Mouse (Mus musculus) layer of hippocampus, adult 11-12 months (tissue): ENCODE results near the gene Kdm2b.

Experiments
- DNase-seq: peaks from one replicate; pipeline ENCODE4 v3.0.0; 2022; ENCODE audit warnings: low spot score

Kdm2b gene

GRCm38 (mm10) chr5:122841126-122841525 is 148.5 kb downstream of the Kdm2b start:
- DNase-seq, result no peak

DNA sequence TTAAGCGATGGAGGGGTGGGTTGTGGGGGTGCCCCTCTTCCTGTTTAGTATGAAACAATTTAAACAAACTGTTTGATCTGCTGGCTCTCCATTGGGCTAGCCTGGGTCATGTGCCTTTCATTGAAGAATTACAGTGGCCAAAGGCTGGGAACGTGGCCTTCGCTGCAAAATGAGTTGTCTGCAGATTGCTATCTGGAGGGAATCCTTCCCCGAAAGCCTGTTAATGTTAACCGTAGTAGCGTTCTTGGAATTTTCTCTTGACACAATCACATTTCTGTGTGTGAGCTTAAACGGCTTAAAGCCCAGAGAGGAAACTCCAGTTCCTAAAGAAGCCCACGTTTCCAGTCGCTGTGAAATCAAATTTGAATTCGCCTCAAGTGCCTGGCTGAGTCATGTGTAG is 156.6 kb downstream of the Kdm2b start:
- no peak for DNase-seq

DNA sequence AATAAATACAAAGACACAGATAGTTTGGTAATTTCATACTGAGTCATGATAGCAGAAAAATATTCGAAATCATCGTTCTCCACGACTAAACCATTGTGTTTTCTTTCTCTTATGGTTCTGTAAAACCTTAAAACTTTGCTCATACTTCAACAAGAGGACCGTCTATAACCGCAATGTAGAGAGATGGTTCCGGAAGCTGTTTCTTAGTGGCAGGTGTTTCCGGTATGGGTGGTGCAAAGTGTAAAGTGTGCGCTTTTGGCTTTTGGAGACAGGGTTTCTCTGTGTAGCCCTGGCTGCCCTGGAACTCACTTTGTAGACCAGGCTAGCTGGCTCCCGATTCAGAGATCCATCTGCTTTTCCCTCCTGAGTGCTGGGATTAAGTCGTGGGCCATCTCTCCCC is 157.1 kb downstream of the Kdm2b start:
- DNase-seq, result no peak

- DNase-seq, result no peak
These were observed 164.5 kb downstream of the Kdm2b start for GRCm38 (mm10) chr5:122825099-122825498.

- no peak for DNase-seq
These were observed 165.2 kb downstream of the Kdm2b start for GRCm38 (mm10) chr5:122824450-122824849.

DNA sequence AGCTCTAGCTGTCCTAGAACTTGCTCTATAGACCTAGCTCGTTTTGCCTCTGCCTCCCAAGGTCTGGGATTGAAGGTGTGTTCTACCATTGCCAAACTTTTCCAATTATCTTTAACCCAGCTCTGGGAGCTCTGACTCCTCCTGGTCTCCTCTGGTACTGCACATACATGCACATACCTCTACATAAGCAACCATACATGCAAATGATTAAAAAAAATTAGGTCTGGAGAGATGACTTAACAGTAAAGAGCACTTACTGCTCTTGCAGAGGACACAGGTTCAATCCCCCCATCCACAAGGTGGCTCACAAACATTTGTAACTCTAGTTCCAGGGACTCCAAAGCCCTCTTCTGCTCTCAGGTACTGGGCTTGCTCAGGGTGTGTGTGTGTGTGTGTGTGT is 165.6 kb downstream of the Kdm2b start:
- no peak for DNase-seq

DNA sequence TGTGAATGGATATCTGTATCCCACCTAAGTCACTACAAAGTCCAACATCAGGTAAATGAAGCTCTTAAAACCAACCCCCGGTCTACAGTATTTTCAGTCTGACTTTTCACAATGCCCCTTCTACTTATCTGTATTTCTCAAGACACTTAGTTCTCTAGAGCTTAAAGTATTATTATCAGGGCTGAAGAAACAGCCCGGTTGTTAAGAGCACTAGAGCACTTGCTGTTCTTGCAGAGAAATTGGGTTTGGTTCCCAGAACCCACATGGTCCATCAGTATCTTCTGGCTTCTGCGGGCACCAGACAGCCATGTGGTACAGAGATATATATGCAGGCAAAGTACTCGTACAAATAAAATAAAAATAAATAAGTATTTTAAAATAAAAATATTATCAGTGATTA is 167.2 kb downstream of the Kdm2b start:
- no peak for DNase-seq

DNA sequence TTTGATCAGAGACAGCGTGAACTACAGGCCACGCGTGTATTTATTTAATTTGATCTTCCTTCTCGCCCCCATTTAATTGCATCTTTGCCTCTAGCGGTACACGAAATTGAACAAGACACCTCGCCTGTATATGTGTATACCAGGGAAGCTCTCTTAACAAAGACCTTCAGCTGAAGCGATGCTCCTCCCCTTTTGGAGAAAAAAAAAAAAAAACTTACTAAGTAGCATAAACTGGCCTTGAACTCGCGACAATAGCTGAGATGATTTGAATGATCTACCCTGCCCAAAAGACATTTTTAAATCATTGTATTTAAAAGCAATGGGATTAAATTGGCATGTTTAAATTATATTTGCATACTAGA is 168.1 kb downstream of the Kdm2b start:
- DNase-seq, result no peak

- peak; percentile 94 for DNase-seq
These were observed 168.7 kb downstream of the Kdm2b start, which contains the start of gene Anapc5 for GRCm38 (mm10) chr5:122820777-122821523. Gene Anapc5, minus strand, starts transcription at chr5:122821339.
